Mouse (Mus musculus): ENCODE measurements around the gene Ubtf.

Ubtf gene

DNA sequence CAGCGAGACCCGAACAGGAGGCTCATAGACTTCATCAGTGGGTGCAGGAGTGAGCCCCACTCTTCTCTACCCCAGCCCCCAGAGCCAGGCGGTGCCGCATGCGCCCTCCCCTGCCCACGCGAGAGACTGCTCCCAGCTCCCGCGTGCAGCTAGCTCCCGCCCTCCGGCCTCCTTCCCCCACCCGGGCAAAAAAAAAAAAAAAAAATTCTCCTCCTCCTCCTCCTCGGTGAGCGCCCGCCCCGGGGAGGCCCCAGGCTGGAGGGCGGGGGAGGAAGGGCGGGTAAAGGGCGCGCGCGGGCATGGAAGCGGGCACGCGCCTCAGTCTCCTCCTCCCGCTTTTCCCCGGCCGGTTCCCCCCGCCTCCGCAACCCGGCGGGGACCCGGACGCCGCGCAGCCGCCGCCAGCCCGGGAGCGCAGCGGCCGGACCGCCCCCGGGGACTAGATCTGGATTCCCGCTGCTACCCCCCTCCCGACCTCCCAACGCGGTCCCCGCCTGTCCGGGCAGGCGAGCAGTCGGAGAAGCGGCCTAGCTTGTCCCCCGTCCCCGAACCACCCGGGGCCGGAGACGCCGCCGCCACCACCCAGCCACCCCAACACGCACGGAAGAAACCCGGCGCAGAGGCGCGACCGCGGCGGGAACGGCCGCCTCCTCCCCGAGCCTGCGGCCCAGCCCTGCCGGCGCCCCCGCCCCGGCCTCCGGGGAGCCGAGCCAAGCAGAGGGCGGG lies 2.8 kb downstream of the Ubtf start:
- DNase-seq: peak; percentile 92 to 95

- no peak for DNase-seq
These were observed 3.6 kb downstream of the Ubtf start for GRCm38 (mm10) chr11:102315690-102316571.

- DNase-seq: no peak
These were observed 5.2 kb downstream of the Ubtf start for GRCm38 (mm10) chr11:102314321-102314720.

DNA sequence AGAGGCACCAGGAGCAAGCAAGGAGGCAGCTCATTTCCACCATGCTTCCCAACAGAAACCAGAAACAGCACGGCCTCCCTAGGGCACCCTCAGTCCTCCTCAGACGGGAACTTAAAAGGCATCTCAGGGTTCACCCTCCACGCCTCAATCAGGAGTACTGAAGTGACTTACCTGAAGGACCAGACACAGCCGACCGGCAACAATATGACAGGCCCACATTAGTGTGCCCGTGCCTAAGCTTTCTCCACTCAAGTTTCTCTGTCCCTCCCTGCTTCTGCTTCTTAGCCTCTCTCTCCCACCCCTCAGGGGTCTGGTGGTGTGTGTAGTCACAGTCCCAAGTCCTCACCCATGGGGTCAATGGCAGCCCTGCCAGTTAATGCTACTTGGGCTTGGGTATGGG lies 7.0 kb downstream of the Ubtf start:
- no peak for DNase-seq

DNA sequence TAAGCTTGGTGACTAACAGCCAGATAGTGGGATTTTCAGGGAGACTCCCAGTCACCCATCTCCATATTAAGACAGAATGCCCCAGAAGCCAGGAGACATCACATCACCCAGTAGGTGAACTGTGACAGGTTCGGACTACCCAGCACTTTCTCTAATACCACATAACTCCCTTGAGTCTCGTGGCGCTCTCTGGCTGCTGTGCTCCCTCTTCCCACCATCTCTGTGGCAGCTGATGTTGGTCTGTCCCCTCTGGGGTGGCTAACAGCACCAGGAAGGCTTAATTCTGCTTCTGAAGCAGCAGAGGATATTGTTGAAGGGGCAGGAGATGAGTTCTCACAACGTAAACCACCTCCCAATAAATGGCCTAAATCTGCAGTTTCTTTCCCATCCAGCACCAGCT lies 7.6 kb downstream of the Ubtf start:
- DNase-seq: no peak

- DNase-seq: peak in 1 of 2 experiments; percentile 52
These were observed 8.5 kb downstream of the Ubtf start for GRCm38 (mm10) chr11:102310768-102311695.

DNA sequence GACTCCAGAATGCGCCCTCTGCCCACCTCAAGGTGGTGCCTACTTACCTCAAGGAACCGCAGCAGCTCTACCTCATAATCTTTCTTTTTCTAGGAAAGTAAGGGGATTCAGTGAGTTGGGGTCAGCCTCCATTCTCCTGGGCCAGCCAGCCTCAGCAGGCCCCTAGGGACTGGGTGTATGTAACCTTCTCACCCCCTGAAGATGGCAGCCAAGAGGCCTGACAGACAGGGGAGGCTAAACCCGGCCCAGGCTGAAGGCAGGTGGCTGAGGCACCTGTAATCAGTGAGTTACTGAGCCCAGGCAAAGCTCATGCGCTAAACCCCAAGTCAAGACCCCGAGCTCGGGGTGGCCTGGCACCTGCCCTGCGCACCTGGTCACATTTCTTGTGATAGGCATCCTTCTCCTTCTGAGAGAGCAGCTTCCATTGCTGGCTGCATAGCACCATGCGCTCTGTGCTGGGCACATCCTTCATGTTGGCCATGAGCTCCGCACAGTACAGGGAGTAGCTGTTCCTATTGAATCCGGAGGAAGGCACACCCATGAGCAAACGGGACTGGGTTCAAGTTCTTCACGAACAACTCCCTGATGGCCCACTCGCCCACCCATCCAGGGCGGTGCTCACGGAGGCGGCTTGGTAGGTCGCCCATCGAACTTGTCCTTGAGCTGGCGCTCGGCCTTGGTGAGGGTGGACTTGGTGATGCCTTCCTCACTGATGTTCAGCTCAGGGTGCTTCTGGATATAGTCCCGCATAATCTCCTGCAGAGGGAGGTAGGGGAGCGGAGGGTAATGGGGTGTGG lies 9.5 kb downstream of the Ubtf start:
- DNase-seq: no peak

DNA sequence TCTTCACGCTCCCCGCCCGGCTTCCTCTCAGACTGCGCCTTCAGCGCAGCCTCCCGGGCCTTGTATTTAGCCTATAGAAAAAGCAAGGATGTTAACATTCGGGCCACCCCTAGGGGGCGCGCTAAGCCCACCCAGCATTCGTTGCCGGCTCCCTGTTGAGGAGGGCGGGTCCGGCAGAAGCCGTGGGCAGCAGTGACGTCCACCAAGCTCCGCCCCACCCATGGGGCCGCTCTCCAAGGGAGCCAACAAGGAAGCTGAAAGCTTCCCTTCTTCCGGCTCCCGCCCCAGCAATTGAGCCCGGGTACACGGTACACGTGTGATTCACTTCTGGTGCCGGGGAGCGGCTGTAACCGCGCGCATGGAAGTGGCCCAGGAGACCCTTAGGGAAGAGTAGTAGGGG lies 10.6 kb downstream of the Ubtf start:
- DNase-seq: peak; percentile 98 to 99

GRCm38 (mm10) chr11:102308104-102308503 lies 11.4 kb downstream of the Ubtf start:
- DNase-seq: no peak

DNA sequence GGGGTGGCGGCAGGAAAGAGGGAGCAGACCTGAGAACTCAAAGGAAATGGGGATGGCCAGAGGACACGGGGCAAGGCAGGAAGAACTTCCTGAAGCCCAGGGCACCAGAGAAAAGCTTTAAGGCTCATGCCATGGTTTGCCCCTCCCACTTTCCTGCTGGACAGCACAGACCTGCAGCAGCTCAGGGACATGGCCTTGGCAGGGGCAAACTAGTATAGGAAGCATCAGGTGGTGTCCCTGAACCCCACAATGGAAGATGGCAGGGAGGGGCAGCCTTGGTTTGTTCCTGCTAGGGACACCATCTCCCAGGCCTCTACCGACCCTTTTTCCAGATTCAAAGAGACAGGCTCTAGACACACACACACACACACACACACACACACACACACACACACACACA lies 14.2 kb downstream of the Ubtf start:
- no peak for DNase-seq

DNA sequence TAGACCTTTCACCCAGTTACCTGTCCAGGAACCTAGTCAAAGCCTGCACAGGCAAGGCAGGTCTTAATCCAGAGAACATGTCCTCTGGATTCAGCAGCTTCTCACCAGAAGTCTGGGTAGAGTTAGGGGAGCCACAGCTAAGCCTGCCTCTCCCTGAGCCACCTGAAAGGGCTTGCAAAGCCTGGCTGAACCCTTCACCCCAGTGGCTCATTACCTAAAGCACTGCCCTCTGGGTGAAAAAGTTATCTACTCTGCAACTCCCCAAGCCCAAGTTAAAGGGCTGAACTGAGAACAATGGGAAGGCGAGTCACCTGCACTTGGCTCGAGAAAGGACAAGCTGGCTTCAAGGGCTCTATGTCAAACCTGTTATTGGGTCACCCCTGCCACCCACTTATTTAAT lies 15.4 kb downstream of the Ubtf start:
- no peak for DNase-seq

DNA sequence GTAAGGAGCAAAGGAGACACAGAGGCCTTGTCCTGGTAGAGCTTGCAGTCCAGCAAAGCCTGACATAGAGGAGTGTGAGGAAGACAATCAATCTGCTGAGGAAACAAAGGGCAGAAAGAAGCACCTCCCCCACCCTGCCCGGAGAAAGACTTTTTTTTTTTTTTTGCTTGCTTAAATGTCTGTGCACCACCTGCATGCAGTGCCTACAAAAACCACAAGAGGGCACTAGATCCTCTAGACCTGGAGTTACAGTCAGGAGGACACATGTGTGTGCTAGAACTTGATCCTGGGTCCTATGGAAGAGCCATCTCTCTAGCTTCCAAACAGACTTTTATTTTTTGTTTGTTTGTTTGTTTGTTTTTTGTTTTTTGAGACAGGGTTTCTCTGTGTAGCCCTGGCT lies 19.7 kb downstream of the Ubtf start:
- DNase-seq: peak; percentile 59 to 82

DNA sequence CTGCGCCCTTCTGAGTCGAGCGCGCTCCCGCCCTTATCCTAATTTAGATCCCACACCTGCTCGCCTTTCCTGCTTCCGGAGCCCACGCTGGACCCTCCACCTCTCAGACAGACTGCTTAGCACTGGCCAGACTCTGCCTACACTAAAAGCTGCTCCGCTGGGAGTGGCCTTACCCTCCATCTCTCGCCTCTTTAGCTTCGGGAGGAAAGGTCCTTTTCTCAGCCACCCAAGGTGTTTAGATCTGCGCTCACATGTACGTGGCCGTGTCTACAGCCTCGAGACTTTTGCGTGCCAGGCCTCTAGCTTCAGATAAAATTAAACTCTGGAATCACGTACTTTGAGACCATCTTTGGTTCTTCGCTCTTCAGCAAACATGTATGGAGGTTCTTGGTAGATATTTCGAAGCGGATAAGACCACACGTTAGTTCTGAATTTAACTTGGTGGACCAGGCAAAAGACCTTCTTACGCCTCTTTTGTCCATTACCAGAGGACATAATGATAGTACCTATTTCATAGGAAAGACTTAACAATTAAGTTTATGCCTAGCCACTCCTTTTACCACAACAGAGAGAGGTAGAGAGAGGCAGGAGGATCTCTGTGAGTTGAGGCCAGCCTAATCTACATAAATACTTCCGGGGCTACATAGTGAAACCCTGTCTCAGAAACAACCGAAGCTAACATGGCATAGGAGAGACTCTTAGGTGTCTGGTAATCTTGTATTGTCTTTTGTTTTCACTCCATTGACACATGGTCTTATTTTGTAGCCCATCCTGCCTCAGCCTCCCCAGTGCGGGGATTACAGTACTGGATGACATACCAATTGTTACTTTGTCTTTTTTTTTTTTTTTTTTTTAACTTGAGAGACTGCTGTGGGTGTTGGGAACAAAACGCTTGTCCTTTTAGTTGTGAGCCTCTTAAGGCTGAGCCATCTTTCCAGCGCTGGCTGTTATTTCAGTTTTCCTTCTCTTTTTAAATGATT lies 21.7 kb downstream of the Ubtf start:
- DNase-seq: no peak

DNA sequence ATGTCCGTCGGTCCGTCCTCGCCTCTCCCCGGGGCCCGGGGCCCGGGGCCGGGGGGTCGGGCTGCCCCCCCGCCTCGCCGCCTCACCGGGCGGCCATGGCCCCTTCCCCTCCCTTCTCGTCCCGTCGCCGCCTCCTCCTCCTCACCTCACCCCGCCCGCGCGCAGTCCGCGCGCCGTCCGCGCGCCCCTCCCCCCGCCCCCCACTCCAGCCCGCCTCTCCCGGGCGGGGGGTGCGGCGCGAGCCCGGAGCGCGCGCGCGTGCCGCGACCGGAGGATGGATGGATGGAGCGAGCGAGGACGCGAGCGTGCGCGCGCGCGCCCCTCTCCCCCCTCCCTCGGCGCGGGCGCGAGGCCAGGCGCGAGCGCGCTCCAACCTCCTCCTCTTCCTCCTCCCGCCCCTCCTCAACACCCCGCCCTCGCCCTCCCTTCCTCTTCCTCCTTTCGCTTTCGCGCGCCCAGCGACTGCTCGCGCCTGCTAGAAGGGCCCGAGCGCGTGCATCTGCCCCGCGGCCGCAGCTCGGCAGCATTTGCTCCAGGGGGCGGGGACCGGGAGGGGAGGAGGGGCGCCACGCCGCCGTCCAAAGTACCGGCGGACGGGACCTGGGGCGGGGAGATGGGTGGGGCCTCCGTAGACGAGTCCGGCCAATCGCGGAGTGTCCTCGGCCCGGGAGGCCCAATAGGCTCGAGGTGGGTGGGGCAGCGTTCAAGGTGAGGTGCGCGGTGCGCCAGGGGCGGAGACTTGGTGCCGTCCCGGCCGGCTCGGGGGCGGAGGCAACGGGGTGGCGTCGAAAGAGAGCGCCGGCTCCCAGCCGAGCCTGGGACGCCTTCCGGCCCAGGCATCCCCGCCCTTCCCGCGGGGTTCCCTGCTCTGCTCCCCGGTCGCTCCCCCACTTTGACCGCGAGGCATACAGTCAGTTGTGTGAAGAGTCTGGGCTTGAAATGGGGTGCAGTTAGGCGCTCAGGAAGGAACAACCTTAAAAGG lies 22.8 kb downstream of the Ubtf start, which contains the start of gene Atxn7l3:
Gene Atxn7l3 (minus strand): TSS at position 141 of the 982 bp plus-strand sequence.
- DNase-seq: peak; percentile 99

DNA sequence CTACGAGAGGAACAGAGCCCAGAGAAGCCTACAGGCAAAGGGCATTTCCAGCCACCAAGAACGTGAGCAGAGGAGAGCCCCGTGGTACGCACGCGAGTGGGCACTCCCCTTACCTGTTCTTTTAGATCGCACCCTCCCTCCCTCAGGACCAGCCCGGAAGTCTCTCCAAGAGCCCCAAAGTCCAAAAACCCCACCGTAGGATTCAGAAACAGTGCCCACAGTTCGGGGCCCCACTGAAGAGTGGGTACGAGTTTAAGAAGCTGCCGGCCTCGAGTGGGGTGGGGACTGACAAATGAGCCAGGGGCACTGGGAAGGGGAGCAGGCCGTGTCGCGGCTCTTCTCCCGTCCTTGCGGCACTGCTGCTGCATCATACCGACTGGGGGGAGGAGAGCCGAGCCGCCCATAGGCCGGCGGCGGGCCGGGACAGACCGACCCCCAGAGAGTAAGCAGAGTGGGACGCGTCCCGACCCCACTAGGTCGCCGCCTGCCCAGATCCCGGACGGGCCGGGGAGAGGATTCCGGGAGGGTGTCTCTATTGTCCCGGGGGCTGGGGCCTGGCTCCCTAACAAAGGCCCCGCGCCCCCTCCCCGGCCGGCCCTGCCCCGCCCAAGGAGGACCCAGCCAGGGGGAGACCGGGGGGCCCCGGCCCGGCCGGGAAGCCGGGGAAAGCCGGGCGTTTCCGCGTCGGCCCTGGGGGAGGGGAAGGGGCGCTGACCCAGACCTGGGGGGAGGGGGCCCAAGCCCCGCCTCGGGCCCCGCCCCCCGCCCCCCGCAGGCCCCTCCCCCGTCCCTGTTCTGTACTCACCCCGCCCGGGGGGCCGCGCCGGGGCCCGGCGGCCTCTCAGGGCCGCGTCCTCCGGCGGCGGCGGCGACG lies 23.7 kb downstream of the Ubtf start:
- DNase-seq: peak; percentile 39 to 80

DNA sequence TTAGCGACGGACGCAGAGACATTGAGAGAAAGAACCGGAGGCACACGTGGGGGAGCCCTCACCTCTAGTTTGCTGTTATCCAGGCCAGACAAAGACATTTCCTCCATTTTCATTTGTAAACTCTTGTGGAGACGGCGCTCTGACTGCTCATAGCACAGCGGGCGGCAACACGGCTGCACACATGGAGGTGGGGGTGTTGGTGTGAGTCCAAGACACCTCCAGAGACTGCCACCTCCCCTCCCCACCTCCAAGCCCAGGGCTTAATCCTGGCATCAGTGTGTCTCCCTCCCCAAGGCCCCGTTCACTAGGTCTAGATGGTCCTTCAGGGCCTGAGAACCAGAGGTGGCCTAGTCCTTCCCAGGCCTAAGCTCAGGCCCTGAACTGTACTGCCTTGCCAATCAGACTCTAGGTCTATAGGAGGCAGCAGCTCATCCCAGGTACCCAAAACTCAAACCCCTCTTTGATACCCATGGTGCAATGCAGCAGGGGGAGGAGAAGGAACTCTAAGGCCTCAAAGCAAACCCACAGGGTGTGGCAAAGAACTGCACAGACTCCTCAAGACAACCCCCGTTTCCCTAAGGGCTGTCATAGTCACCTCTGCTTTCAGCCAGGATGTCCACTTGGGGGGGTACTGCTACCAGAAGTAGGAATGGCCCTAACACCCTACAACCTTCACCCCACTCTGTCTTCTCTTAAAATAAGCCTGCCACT lies 24.5 kb downstream of the Ubtf start:
- DNase-seq: no peak

- DNase-seq: no peak
These were observed 25.1 kb downstream of the Ubtf start for GRCm38 (mm10) chr11:102294416-102294815.

- no peak for DNase-seq
These were observed 25.6 kb downstream of the Ubtf start for GRCm38 (mm10) chr11:102293971-102294370.
